Mouse (Mus musculus): Measurements from ENCODE around the gene Psmc5. TPM values are rescaled to one million over a fixed set of nuclear protein-coding genes. Genes with fewer than 3 reads are reported as not detected.

Psmc5 gene
- total and polyA plus RNA-seq, 3 experiments, result 44.0 to 90.7 (median 64.1) TPM

DNA sequence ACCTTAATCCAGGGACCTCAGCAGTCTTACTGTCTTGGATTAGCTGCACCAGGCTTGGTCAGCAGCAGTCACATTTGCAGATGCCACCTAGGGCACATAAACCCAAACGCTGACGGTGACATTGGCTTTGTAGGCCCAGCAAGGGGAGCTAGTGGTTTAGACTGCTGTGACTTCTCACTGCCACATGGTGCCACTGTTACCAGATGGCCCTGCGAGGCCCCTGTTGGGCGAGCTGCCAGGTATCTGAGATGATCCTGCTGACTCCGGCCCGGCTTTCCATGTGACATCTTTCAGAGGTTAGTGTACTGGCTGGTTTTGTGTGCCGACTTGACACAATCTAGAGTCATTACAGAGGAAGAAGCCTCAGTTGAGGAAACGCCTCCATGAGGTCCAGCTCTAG lies 33.4 kb downstream of the Psmc5 start:
- DNase-seq (ENCODE audit: low spot score) (no peak), ATAC-seq (ENCODE audit: extremely low read depth, insufficient number of reproducible peaks, low FRiP score, poor library complexity, severe bottlenecking) (no peak)
- TF ChIP-seq POLR2AphosphoS5 (IDR thresholded peaks at IDR 0.05; ENCODE audit: insufficient replicate concordance, low read depth, low read length) (no peak), GATA2 (IDR thresholded peaks at IDR 0.05; ENCODE audit: borderline replicate concordance, low read depth, low read length) (no peak), TAL1 (conservative IDR thresholded peaks at IDR 0.05; ENCODE audit: low read depth, low read length) (no peak), GATA1 (IDR thresholded peaks at IDR 0.05; ENCODE audit: borderline replicate concordance, low read length) (no peak), CTCF (IDR thresholded peaks at IDR 0.05; ENCODE audit: low read depth, low read length) (no peak)

DNA sequence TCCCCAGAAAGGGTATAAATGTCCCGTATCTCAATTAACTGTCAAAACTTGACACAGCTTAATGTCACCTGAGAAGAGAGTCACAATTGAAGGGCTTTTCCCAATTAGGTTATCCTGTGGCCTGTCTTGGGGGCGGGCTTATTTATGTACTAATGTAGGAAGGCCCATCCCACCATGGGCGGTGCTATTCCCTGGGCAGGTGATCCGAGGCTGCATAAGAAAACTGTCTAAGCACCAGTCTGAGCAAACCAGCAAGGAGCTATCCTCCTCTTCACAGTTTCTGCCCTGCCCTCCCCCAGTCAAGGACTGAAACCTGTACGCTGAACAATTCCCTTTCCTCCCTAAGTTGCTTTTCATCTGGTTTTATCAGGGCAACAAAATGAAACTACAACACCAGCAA lies 34.4 kb downstream of the Psmc5 start:
- H3K4me3 ChIP-seq (ENCODE audit: low read depth, low read length), result no peak overlapping the region
- H3K27me3 ChIP-seq (ENCODE audit: insufficient read depth, low read length), result peaks cover 40% of the 10 kb centered on the region
- no peaks in the 10 kb centered on the region for H3K36me3 ChIP-seq (replicated peaks)
- TF ChIP-seq GATA1 (IDR thresholded peaks at IDR 0.05; ENCODE audit: borderline replicate concordance, low read length), result no peak
- no peak for TF ChIP-seq TAL1 (conservative IDR thresholded peaks at IDR 0.05; ENCODE audit: low read depth, low read length)
- TF ChIP-seq GATA2 (IDR thresholded peaks at IDR 0.05; ENCODE audit: borderline replicate concordance, low read depth, low read length), result no peak
- TF ChIP-seq POLR2AphosphoS5 (IDR thresholded peaks at IDR 0.05; ENCODE audit: insufficient replicate concordance, low read depth, low read length), result no peak
- TF ChIP-seq CTCF (IDR thresholded peaks at IDR 0.05; ENCODE audit: low read depth, low read length), result no peak
- ATAC-seq (ENCODE audit: extremely low read depth, insufficient number of reproducible peaks, low FRiP score, poor library complexity, severe bottlenecking), result no peak
- H3K4me1 ChIP-seq (ENCODE audit: insufficient read depth, low read depth, low read length), result peaks cover 6% of the 10 kb centered on the region
- no peaks in the 10 kb centered on the region for H3K9me3 ChIP-seq (replicated peaks)
- DNase-seq (ENCODE audit: low spot score), result no peak

More for the DNA sequence above, 33.4 kb downstream of the Psmc5 start:
- Histone ChIP-seq H3K4me3 (ENCODE audit: low read depth, low read length) (no peak overlapping the region), H3K27me3 (ENCODE audit: insufficient read depth, low read length) (peaks cover 49% of the 10 kb centered on the region), H3K9me3 (replicated peaks) (no peaks in the 10 kb centered on the region), H3K4me1 (ENCODE audit: insufficient read depth, low read depth, low read length) (peaks cover 6% of the 10 kb centered on the region), H3K36me3 (replicated peaks) (no peaks in the 10 kb centered on the region)

DNA sequence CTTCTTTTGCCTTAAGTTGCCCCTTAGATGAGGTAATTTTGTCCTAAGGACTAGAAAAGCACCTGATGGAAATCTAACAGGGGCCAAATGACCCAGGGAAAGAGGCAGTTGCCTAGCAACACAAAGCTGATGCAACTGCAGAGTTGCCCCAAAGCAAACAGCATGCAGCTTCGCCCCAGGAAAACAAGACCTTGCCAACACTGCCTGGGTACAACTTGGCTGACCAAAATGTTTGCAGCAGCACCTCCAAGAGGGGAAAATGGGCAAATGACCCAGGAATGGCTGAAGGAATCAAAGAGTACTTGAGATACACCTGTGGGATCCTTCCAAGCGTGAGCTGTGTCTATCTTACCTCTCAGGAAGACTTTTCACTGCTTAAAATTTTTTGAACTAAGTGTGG lies 35.9 kb downstream of the Psmc5 start:
- H3K4me3 ChIP-seq (ENCODE audit: low read depth, low read length), result no peak overlapping the region
- DNase-seq (ENCODE audit: low spot score), result no peak
- H3K36me3 ChIP-seq (replicated peaks), result no peaks in the 10 kb centered on the region
- H3K27me3 ChIP-seq (ENCODE audit: insufficient read depth, low read length), result peaks cover 28% of the 10 kb centered on the region
- H3K9me3 ChIP-seq (replicated peaks), result no peaks in the 10 kb centered on the region
- no peak for ATAC-seq (ENCODE audit: extremely low read depth, insufficient number of reproducible peaks, low FRiP score, poor library complexity, severe bottlenecking)
- peaks cover 6% of the 10 kb centered on the region for H3K4me1 ChIP-seq (ENCODE audit: insufficient read depth, low read depth, low read length)
- TF ChIP-seq GATA1 (IDR thresholded peaks at IDR 0.05; ENCODE audit: borderline replicate concordance, low read length) (no peak), TAL1 (conservative IDR thresholded peaks at IDR 0.05; ENCODE audit: low read depth, low read length) (no peak), GATA2 (IDR thresholded peaks at IDR 0.05; ENCODE audit: borderline replicate concordance, low read depth, low read length) (no peak), POLR2AphosphoS5 (IDR thresholded peaks at IDR 0.05; ENCODE audit: insufficient replicate concordance, low read depth, low read length) (no peak), CTCF (IDR thresholded peaks at IDR 0.05; ENCODE audit: low read depth, low read length) (no peak)

DNA sequence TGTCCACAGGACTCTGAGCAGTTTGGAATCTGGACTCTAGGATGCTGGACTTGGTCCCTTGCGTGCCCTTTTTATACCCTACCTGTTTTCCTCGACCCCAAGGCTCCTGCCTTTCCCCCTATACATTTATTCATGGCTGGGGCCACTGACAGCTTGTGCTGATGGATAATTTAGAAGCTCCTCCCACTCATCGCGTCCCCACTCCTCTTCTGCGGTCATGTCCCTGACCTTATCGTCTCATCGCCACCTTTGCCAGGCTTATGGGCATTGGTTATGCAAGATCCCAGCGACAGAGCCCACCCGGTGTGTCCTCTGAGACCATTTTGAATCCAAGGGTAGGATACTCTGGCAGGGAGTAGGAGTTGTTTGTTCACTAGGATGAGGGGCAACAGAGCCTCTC lies 45.8 kb downstream of the Psmc5 start, which contains the start of gene Gh:
Gene Gh, minus strand, starts transcription at position 101 of the 400 bp plus-strand sequence.
- DNase-seq (ENCODE audit: low spot score) (no peak), ATAC-seq (ENCODE audit: extremely low read depth, insufficient number of reproducible peaks, low FRiP score, poor library complexity, severe bottlenecking) (no peak)
- H3K4me1 ChIP-seq (ENCODE audit: insufficient read depth, low read depth, low read length), result no peaks in the 10 kb centered on the region
- no peaks in the 10 kb centered on the region for H3K9me3 ChIP-seq (replicated peaks)
- no peak for TF ChIP-seq GATA1 (IDR thresholded peaks at IDR 0.05; ENCODE audit: borderline replicate concordance, low read length)
- TF ChIP-seq TAL1 (conservative IDR thresholded peaks at IDR 0.05; ENCODE audit: low read depth, low read length), result no peak
- no peak for TF ChIP-seq GATA2 (IDR thresholded peaks at IDR 0.05; ENCODE audit: borderline replicate concordance, low read depth, low read length)
- H3K4me3 ChIP-seq (ENCODE audit: low read depth, low read length), result no peak within 1 kb of the TSS
- no peaks in the 10 kb centered on the region for H3K36me3 ChIP-seq (replicated peaks)
- H3K27me3 ChIP-seq (ENCODE audit: insufficient read depth, low read length), result peaks cover 50% of the 10 kb centered on the region

DNA sequence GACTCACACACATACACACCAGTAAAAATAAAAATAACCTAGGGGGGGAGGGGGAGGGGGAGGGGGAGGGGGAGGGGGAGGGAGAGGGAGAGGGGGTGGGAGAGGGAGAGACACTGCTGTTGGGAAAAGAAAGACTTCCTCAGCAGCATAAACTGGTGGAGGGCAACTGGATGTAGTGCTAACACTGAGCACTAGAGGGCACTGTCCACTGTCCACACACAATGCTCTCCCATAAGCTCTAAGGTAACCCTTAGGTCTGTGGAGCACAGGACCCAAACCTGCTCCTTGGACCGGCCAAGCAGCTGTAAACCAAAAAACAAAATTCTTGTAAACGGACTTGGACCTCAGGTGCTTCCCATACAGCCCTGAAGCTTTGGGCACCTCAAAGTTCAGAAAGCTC lies 46.7 kb downstream of the Psmc5 start:
- H3K4me3 ChIP-seq (ENCODE audit: low read depth, low read length), result no peak overlapping the region
- DNase-seq (ENCODE audit: low spot score), result peak; percentile 38
- no peaks in the 10 kb centered on the region for H3K9me3 ChIP-seq (replicated peaks)
- no peaks in the 10 kb centered on the region for H3K36me3 ChIP-seq (replicated peaks)
- TF ChIP-seq TAL1 (conservative IDR thresholded peaks at IDR 0.05; ENCODE audit: low read depth, low read length) (no peak), CTCF (IDR thresholded peaks at IDR 0.05; ENCODE audit: low read depth, low read length) (peak; percentile 76), POLR2AphosphoS5 (IDR thresholded peaks at IDR 0.05; ENCODE audit: insufficient replicate concordance, low read depth, low read length) (no peak), GATA1 (IDR thresholded peaks at IDR 0.05; ENCODE audit: borderline replicate concordance, low read length) (no peak), GATA2 (IDR thresholded peaks at IDR 0.05; ENCODE audit: borderline replicate concordance, low read depth, low read length) (no peak)
- no peaks in the 10 kb centered on the region for H3K4me1 ChIP-seq (ENCODE audit: insufficient read depth, low read depth, low read length)
- H3K27me3 ChIP-seq (ENCODE audit: insufficient read depth, low read length), result peaks cover 51% of the 10 kb centered on the region
- ATAC-seq (ENCODE audit: extremely low read depth, insufficient number of reproducible peaks, low FRiP score, poor library complexity, severe bottlenecking), result no peak

DNA sequence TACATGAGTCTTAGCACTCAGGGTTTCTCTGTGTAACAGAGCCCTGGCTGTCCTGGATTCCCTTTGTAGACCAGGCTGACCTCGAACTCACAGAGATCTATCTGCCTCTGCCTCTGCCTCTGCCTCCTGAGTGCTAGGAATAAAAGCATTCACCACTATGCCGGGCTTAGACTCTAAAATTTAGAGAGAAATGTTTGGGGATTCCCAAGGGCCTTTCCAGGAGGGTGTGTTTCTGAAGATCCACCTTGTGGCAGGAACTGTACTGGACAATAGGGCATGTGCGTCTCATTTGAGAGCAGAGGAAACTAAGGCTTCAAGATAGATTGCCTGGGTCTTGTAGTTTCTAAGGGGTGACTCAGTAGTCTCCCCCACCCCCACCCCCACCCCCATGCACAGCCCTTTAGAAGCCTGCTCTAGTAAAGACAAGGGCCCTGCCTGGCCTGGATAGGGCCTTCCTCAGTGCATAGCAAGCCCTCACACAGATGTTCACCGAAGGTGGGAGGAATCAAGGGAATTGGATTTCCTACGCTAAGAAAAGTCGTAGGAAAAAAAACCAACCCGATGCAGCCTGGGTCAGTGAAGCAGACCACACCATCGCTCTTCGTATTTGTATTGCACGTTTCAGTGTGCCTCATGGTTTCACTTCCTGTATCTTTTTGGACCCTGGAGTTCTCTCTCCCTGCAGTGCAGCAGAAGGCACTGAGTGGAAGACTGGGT lies 49.6 kb downstream of the Psmc5 start:
- ATAC-seq (ENCODE audit: extremely low read depth, insufficient number of reproducible peaks, low FRiP score, poor library complexity, severe bottlenecking), result no peak
- Histone ChIP-seq H3K36me3 (replicated peaks) (no peaks in the 10 kb centered on the region), H3K27me3 (ENCODE audit: insufficient read depth, low read length) (peaks cover 53% of the 10 kb centered on the region), H3K9me3 (replicated peaks) (no peaks in the 10 kb centered on the region), H3K4me3 (ENCODE audit: low read depth, low read length) (no peak overlapping the region), H3K4me1 (ENCODE audit: insufficient read depth, low read depth, low read length) (no peaks in the 10 kb centered on the region; the same call in 1 of the 2 replicates)
- TF ChIP-seq POLR2AphosphoS5 (IDR thresholded peaks at IDR 0.05; ENCODE audit: insufficient replicate concordance, low read depth, low read length), result no peak
- no peak for TF ChIP-seq GATA1 (IDR thresholded peaks at IDR 0.05; ENCODE audit: borderline replicate concordance, low read length)
- TF ChIP-seq CTCF (IDR thresholded peaks at IDR 0.05; ENCODE audit: low read depth, low read length), result no peak
- TF ChIP-seq GATA2 (IDR thresholded peaks at IDR 0.05; ENCODE audit: borderline replicate concordance, low read depth, low read length), result no peak
- DNase-seq (ENCODE audit: low spot score), result no peak
